Mouse (Mus musculus) embryonic fibroblast, embryonic 13.5 days (primary cell): ENCODE results near the gene Gpat2.

ENCODE experiments used
- CTCF ChIP-seq: IDR thresholded peaks from 2 replicates; pipeline ENCODE4 v1.5.1; 2011; ENCODE audit warnings: mild to moderate bottlenecking, control low read depth, low read length, moderate library complexity, borderline replicate concordance; ENCODE audit not compliant: insufficient read depth
- POLR2A ChIP-seq: IDR thresholded peaks from 2 replicates; pipeline ENCODE4 v1.6.1; 2011; ENCODE audit warnings: low read depth, mild to moderate bottlenecking, control low read depth, low read length, moderate library complexity

- TF ChIP-seq CTCF (no peak), POLR2A (no peak)
Observed at GRCm38 (mm10) chr2:127459341-127459740, 34.3 kb downstream of the Gpat2 start.
